Mouse (Mus musculus) liver, embryonic 15.5 days (tissue): ENCODE data around the gene Cxcl15. TPM values are rescaled to one million over a fixed set of nuclear protein-coding genes. Genes with fewer than 3 reads are reported as not detected.

Experiments
- ATAC-seq: fragments of 200-750 bp; cut with Nextera tagmentation; 2 replicates; pipeline ENCODE4 v1.8.0; 2017; ENCODE audit warnings: moderate number of reproducible peaks, mild to moderate bottlenecking, moderate library complexity; ENCODE audit not compliant: insufficient read depth
- H3K27ac ChIP-seq: fragments of 300-500 bp; sonication (generic); replicated peaks from 2 replicates; pipeline ENCODE4 v1.5.1; 2015; ENCODE audit warnings: mild to moderate bottlenecking, inconsistent platforms
- H3K27me3 ChIP-seq: fragments of 300-500 bp; sonication (generic); 2 replicates; pipeline ENCODE4 v1.6.1; 2015; ENCODE audit warnings: mild to moderate bottlenecking, inconsistent platforms
- H3K36me3 ChIP-seq: fragments of 300-500 bp; sonication (generic); replicated peaks from 2 replicates; pipeline ENCODE4 v1.6.1; 2015; ENCODE audit warnings: moderate library complexity, mild to moderate bottlenecking, inconsistent platforms
- H3K4me1 ChIP-seq: fragments of 300-500 bp; sonication (generic); replicated peaks from 2 replicates; pipeline ENCODE4 v1.6.1; 2015; ENCODE audit warnings: inconsistent platforms
- H3K4me2 ChIP-seq: fragments of 300-500 bp; sonication (generic); 2 replicates; pipeline ENCODE4 v1.6.1; 2015; ENCODE audit warnings: moderate library complexity, mild to moderate bottlenecking, inconsistent platforms
- H3K4me3 ChIP-seq: fragments of 300-500 bp; sonication (generic); replicated peaks from 2 replicates; pipeline ENCODE4 v1.5.1; 2015; ENCODE audit warnings: mild to moderate bottlenecking, inconsistent platforms
- H3K9ac ChIP-seq: fragments of 300-500 bp; sonication (generic); 2 replicates; pipeline ENCODE4 v1.6.1; 2015; ENCODE audit warnings: moderate library complexity, mild to moderate bottlenecking, inconsistent platforms
- H3K9me3 ChIP-seq: fragments of 300-500 bp; sonication (generic); replicated peaks from 2 replicates; pipeline ENCODE4 v1.6.1; 2016; ENCODE audit warnings: inconsistent platforms
- WGBS: fragments of 180-500 bp; shearing (Covaris S2); methylation state at CpG from one replicate; pipeline ENCODE4 v1.1.7; 2015; ENCODE audit warnings: mixed read lengths; ENCODE audit not compliant: insufficient replicate concordance; 5-methylcytosine and 5-hydroxymethylcytosine counted together
- polyA plus RNA-seq: library from polyadenylated mRNA; unstranded; fragments of >200 nt; fragmentation: Nextera tagmentation; extraction: Ambion mirVana; gene quantifications from 2 replicates; pipeline ENCODE4 v1.2.1, GENCODE M21; 2015

Gene Cxcl15
- not detected in 2 replicates for polyA plus RNA-seq

GRCm38 (mm10) chr5:90794195-90794625 lies at the start of gene Cxcl15:
TSS of gene Cxcl15 (plus strand) at chr5:90794534.
- WGBS, result 45% methylated on average over 5 of the region's 5 CpGs
- Histone ChIP-seq H3K36me3 (no peaks in the 10 kb centered on the region), H3K4me3 (no peak within 1 kb of the TSS), H3K27ac (no peak within 1 kb of the TSS), H3K4me2 (no peak within 1 kb of the TSS), H3K9me3 (no peaks in the 10 kb centered on the region), H3K27me3 (no peaks in the 10 kb centered on the region), H3K9ac (no peak within 1 kb of the TSS), H3K4me1 (no peaks in the 10 kb centered on the region)
- no peak for ATAC-seq

GRCm38 (mm10) chr5:90753934-90754333 lies 40.4 kb upstream of the Cxcl15 start:
- H3K9me3 ChIP-seq, result no peaks in the 10 kb centered on the region
- H3K36me3 ChIP-seq, result no peaks in the 10 kb centered on the region
- H3K27me3 ChIP-seq, result peaks cover 7% of the 10 kb centered on the region
- no peak overlapping the region for H3K4me2 ChIP-seq
- ATAC-seq, result no peak
- no peak overlapping the region for H3K27ac ChIP-seq
- H3K9ac ChIP-seq, result no peak overlapping the region
- no peak overlapping the region for H3K4me3 ChIP-seq
- no peaks in the 10 kb centered on the region; the same call in 1 of the 2 replicates for H3K4me1 ChIP-seq
- 75% methylated on average over 1 of the region's 1 CpGs for WGBS

- H3K9me3 ChIP-seq, result no peaks in the 10 kb centered on the region
- WGBS, result 28% methylated on average over 5 of the region's 5 CpGs
- H3K4me3 ChIP-seq, result no peak overlapping the region
- no peak overlapping the region for H3K9ac ChIP-seq
- no peaks in the 10 kb centered on the region for H3K36me3 ChIP-seq
- peaks cover 17% of the 10 kb centered on the region for H3K27me3 ChIP-seq
- H3K4me2 ChIP-seq, result no peak overlapping the region
- no peak overlapping the region for H3K27ac ChIP-seq
- H3K4me1 ChIP-seq, result no peaks in the 10 kb centered on the region; the same call in 1 of the 2 replicates
- no peak for ATAC-seq
Measured at GRCm38 (mm10) chr5:90758020-90758605, 36.2 kb upstream of the Cxcl15 start.

GRCm38 (mm10) chr5:90759077-90760065 lies 35.0 kb upstream of the Cxcl15 start, which contains the start of gene Cxcl5:
TSS of gene Cxcl5 (plus strand) at chr5:90759360.
- WGBS, result 7% methylated on average over 32 of the region's 32 CpGs
- ATAC-seq, result no peak
- Histone ChIP-seq H3K9ac (no peak within 1 kb of the TSS), H3K27me3 (peaks cover 17% of the 10 kb centered on the region), H3K27ac (no peak within 1 kb of the TSS), H3K4me3 (0 out of 2 replicates have a peak within 1 kb of the TSS, but pooled peaks have one; percentile 7), H3K4me1 (no peaks in the 10 kb centered on the region; the same call in 1 of the 2 replicates), H3K4me2 (peak within 1 kb of the TSS; percentile 29; the same call in 1 of the 2 replicates), H3K9me3 (no peaks in the 10 kb centered on the region), H3K36me3 (no peaks in the 10 kb centered on the region)

GRCm38 (mm10) chr5:90760303-90760702 lies 34.0 kb upstream of the Cxcl15 start:
- no peaks in the 10 kb centered on the region for H3K9me3 ChIP-seq
- WGBS, result 44% methylated on average over 4 of the region's 4 CpGs
- no peak overlapping the region for H3K4me3 ChIP-seq
- no peaks in the 10 kb centered on the region for H3K36me3 ChIP-seq
- ATAC-seq, result no peak
- no peaks in the 10 kb centered on the region; the same call in 1 of the 2 replicates for H3K4me1 ChIP-seq
- peaks cover 17% of the 10 kb centered on the region for H3K27me3 ChIP-seq
- H3K9ac ChIP-seq, result no peak overlapping the region
- H3K27ac ChIP-seq, result no peak overlapping the region
- no peak overlapping the region for H3K4me2 ChIP-seq

- WGBS, result 59% methylated on average over 2 of the region's 2 CpGs
- Histone ChIP-seq H3K9ac (no peak overlapping the region), H3K4me2 (no peak overlapping the region), H3K9me3 (no peaks in the 10 kb centered on the region), H3K4me3 (no peak overlapping the region), H3K4me1 (no peaks in the 10 kb centered on the region; the same call in 1 of the 2 replicates), H3K36me3 (no peaks in the 10 kb centered on the region), H3K27me3 (peaks cover 17% of the 10 kb centered on the region), H3K27ac (no peak overlapping the region)
- no peak for ATAC-seq
Measured at GRCm38 (mm10) chr5:90760844-90761243, 33.5 kb upstream of the Cxcl15 start.

GRCm38 (mm10) chr5:90761834-90762233 lies 32.5 kb upstream of the Cxcl15 start:
- 61% methylated on average over 3 of the region's 3 CpGs for WGBS
- H3K9ac ChIP-seq, result no peak overlapping the region
- no peaks in the 10 kb centered on the region; the same call in 1 of the 2 replicates for H3K4me1 ChIP-seq
- no peak overlapping the region for H3K27ac ChIP-seq
- no peak for ATAC-seq
- no peak overlapping the region for H3K4me2 ChIP-seq
- no peaks in the 10 kb centered on the region for H3K9me3 ChIP-seq
- no peak overlapping the region for H3K4me3 ChIP-seq
- no peaks in the 10 kb centered on the region for H3K36me3 ChIP-seq
- H3K27me3 ChIP-seq, result peaks cover 17% of the 10 kb centered on the region

GRCm38 (mm10) chr5:90763912-90764665 lies 30.2 kb upstream of the Cxcl15 start:
- H3K4me3 ChIP-seq, result no peak overlapping the region
- ATAC-seq, result no peak

GRCm38 (mm10) chr5:90765821-90766606 lies 28.3 kb upstream of the Cxcl15 start:
- Histone ChIP-seq H3K9ac (no peak overlapping the region), H3K9me3 (no peaks in the 10 kb centered on the region), H3K4me2 (no peak overlapping the region), H3K36me3 (no peaks in the 10 kb centered on the region), H3K27me3 (no peaks in the 10 kb centered on the region; the same call in 1 of the 2 replicates), H3K27ac (no peak overlapping the region), H3K4me1 (no peaks in the 10 kb centered on the region), H3K4me3 (no peak overlapping the region)
- WGBS, result 58% methylated on average over 8 of the region's 8 CpGs
- ATAC-seq, result no peak

More at GRCm38 (mm10) chr5:90763912-90764665, 30.2 kb upstream of the Cxcl15 start:
- H3K9me3 ChIP-seq, result no peaks in the 10 kb centered on the region
- H3K36me3 ChIP-seq, result no peaks in the 10 kb centered on the region
- H3K9ac ChIP-seq, result no peak overlapping the region
- no peak overlapping the region for H3K27ac ChIP-seq
- no peak overlapping the region for H3K4me2 ChIP-seq
- 59% methylated on average over 12 of the region's 12 CpGs for WGBS
- H3K4me1 ChIP-seq, result no peaks in the 10 kb centered on the region; the same call in 1 of the 2 replicates
- H3K27me3 ChIP-seq, result peaks cover 9% of the 10 kb centered on the region

- H3K27ac ChIP-seq, result no peak within 1 kb of the TSS
- ATAC-seq, result no peak
- no peaks in the 10 kb centered on the region for H3K36me3 ChIP-seq
Measured at GRCm38 (mm10) chr5:90768218-90768617, 26.1 kb upstream of the Cxcl15 start, which contains the start of gene Ppbp. TSS of gene Ppbp (plus strand) at chr5:90768518.

More at GRCm38 (mm10) chr5:90768218-90768617, 26.1 kb upstream of the Cxcl15 start, which contains the start of gene Ppbp:
- no peaks in the 10 kb centered on the region for H3K9me3 ChIP-seq
- H3K4me1 ChIP-seq, result 0 out of 2 replicates have a peak, but pooled peaks cover 3% of the 10 kb centered on the region
- no peak within 1 kb of the TSS for H3K4me3 ChIP-seq
- WGBS, result 38% methylated on average over 3 of the region's 3 CpGs
- no peak within 1 kb of the TSS for H3K9ac ChIP-seq
- H3K27me3 ChIP-seq, result no peaks in the 10 kb centered on the region
- H3K4me2 ChIP-seq, result no peak within 1 kb of the TSS
